Mouse (Mus musculus) left cerebral cortex, adult 11 months (tissue): Measurements from ENCODE around the gene Specc1.

Experiments
- DNase-seq: peaks from one replicate; pipeline ENCODE4 v3.0.0; 2022; ENCODE audit warnings: low spot score

Specc1 gene

DNA sequence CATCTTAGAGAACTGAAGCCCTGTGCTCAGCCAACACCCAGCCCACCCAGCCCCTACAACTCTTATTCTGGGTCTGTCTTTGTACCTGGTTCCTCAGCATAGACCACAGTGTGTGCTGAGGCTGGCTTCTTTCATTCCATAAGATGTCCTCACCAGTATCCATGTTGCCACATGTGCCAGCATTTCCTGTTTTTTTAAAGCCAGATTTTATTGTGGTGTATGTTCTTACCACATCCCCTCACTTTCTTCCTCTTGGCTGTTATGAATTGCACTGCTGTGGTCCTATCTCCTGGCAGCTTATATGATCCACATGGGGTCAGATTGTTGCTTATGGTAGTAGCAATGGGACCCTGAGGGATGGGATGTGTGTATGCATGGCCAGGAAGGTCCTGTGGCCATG, 92.6 kb downstream of the Specc1 start:
- no peak for DNase-seq

DNA sequence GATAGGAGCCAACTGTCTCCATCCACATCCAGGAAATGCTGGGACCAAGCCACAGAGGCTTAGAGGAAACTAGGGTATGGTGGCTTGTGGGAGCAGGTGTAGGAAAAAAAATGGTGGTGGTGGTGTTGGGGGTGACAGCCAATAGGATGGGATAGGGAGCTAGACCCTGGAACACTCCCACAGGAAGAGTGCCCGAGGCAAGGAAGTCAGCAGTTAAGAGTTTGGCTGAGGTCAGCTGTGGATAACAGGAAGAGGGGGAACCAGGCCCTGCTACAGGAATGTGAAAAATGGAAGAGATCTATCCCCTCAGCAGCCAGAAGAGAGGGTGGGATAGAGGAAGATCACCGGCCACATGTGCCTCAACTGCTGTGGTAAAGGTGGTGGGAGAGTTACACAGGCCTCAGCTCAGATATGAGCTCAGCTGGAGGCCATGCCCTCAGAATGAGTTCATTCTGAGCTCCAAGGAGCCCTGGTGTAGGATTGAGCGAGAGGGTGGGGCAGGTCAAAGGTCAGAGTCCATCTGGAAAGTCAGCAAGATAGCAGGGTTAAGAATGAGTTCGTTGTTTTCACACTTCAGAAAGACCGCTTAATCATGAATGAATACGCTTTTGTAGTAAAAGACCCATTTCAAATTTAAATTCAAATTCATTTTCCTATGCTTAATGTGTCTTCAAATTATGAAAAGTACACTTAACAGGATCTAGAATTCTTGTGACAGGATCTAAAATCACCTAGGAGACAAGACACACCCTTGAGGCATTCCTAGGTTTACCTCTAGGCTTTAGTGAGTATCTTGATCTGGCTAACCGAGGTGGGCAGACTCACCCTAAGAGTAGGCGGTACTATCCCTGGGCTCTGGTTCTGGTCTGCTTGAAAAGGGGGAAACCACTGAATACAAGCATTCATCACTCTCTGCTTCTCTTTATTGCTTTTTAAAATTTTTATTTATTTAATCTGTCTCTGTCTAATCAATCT, 94.1 kb downstream of the Specc1 start:
- DNase-seq = no peak

GRCm38 (mm10) chr11:62051487-62051886, 94.9 kb downstream of the Specc1 start:
- no peak for DNase-seq

GRCm38 (mm10) chr11:62053928-62054327, 97.4 kb downstream of the Specc1 start:
- DNase-seq = no peak

DNA sequence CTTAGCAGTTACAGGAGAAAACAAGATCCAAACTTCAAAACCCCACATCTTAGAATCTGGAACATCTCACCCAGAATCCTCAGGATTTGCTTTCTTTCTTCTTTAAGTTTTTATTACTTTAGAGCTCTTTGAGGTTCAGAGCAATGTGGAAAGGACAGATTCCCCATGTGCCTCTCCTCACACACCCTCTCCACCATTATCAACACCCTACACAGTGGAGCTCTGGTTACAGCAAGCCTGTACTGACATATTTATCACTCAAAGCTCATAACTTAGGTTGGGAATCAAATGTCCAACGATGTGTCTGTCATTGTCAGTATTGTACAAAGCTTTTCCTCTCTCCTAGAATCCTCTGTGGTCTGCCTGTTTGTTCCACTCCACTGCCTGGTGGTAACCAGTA, 108.0 kb downstream of the Specc1 start:
- no peak for DNase-seq

DNA sequence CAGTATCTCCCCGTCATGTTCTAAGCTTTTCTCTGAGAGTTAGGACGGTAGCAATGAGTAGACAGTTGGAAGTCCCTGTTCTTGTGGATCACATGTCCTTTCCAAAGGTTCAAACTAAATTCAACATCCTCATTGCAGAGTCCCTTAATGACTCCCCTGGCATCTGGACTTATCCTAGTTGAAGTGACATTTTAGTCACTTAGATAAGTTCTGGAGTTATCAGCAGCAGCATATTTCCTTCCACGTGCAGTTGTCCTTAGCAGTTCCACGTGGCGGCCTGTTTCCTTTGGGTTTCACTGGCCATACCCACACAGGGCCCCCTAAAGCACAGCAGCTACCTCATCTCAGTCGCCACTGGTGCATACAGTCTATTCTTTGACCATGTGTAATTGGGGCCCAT, 109.1 kb downstream of the Specc1 start:
- DNase-seq = no peak

- DNase-seq = peak; percentile 34
These were observed 113.0 kb downstream of the Specc1 start for GRCm38 (mm10) chr11:62069554-62069953.

- DNase-seq = no peak
These were observed 113.6 kb downstream of the Specc1 start for GRCm38 (mm10) chr11:62070206-62070605.

DNA sequence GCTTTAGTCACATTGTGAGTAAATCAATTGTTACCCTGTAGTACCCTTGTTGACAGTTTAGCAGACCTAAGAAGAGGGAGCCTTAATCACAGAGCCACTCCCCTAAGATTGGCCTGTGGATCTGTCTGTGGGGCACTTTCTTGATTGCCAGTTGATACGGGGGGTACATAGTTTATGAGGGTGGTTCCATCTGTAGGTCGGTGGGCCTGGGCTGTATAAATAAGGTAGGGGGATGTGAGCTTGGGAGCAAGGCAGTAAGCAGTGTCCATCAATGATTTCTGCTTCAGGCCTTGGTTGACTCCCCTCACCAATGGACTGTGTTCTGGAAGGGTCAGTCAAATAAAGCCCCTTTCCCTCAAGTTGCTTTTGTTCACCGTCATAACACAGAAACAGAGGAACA, 115.8 kb downstream of the Specc1 start:
- no peak for DNase-seq

GRCm38 (mm10) chr11:62073575-62074140, 117.1 kb downstream of the Specc1 start:
- no peak for DNase-seq

GRCm38 (mm10) chr11:62074578-62074977, 118.0 kb downstream of the Specc1 start:
- DNase-seq = no peak

DNA sequence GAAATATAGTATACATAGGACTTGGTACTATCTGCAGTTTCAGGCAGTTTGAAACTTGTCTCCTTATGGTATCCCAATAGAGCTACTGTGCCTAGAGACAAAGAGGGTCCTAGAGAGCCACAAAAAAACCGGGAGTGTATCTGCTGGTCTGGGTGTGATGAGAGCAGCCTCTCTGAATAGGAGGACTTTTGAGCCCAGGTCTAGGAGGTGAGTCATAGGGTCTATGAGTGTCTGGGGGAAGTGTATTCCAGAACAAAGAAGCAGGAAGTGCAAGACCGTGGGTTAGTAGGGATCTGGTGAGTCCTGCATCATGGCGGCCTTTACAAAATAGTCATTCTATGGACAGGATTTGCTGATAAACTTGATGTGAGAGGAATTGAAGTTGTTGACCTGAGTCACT, 118.5 kb downstream of the Specc1 start:
- DNase-seq = no peak

DNA sequence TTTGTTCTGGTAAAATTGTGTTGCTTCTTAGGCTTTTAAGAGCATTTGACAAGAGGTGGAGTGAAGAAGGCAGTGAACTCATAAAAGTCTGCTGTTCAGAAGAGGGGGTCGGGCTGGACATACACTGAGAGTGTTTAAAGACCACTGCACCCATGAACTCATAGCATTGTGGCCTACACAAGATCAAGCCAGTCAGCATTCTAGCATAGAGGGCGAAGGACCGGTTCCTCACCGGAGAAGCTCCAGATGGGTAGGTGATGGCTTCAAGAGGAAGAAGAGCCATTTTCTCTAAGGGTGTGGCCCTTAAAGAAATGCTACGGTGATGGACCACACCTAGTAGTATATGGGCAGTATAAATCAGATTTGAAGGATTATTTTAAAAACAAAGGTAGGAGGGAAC, 119.0 kb downstream of the Specc1 start:
- no peak for DNase-seq

DNA sequence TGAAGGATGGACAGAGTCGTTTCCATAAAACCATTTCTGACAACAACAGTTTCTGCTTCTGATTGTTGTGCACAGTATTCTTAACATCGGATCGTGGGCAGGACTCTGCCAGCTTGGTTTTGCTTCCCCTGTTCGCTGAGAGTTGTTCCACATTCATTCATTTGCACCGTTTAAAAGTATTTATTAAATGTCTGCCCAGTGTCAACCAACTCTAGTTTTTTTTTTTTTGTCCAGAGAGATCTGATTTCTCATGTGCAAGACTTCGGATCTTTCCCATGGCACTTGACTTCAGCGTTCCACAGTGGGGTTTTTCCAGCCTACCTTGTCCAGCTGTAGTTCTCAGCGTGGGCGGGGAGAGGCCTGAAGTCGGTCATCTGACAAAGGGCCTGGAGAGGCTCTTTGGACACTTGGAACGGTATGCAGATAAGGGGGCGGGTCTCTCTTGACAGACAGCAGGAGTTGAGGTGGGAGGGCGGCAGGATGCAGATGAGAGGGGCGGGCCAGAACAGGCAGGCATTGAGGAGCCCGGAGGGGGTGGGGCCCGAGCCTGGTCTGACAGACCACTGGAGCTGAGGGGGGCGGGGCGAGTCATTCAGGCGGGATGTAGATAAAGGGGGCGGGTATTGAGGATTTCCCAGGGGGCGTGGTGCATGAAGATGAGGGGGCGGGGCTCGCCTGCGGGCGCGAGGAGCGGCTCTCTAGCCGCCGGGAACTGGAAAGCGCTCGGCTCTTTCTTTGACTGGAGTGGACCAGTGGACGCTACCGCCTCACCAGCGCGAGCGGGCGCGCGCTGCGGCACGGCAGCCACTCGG, 120.0 kb downstream of the Specc1 start:
- DNase-seq = peak; percentile 96

DNA sequence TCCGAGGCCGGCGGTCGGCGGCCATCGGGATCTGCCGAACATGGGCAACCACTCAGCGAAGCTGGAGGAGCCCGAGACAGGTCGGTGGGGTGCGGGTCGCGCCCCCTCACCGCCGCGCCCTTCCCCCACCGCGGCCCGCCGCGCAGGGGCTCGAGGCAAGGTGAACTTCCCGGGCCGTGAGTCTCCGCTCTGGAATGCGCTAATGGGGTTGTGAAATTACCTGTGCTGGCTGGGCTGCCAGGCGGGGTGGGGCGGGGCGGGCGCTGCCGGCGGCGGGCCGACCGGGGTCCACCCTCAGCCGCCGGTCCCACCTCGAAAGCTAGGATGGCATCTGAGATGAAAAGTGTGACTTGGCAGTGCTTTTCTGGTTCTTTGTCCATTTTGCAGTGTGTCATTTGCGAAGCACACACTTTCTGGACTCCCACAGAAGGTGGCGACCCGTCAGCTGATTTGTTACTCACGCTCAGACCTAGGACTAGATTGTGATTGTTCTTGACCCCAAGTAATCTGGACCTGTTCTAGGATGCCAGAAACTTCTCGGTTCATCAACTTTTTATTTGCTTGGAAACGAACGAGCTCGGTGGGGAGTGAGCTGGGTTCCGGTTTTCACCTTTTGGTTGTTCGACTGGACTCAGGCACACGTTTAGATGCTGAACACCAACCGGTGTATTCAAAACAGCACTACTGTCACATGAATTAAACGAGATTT, 120.7 kb downstream of the Specc1 start:
- DNase-seq = no peak

DNA sequence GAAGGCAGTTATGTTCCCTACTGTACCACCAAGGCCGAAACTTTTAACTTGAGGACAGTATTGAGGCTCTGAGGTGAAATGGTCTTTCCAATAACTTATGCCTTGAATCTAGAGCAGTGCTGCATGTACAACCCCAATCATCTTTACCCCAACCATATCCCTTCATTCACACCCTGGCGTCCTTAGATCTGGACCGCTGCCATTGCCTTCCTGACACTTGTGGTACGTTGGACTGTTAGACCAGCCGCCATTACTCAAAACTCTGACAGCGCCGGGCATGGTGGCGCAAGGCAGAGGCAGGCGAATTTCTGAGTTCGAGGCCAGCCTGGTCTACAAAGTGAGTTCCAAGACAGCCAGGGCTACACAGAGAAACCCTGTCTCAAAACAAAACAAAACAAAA, 121.8 kb downstream of the Specc1 start:
- DNase-seq = no peak

- no peak for DNase-seq
These were observed 122.7 kb downstream of the Specc1 start for GRCm38 (mm10) chr11:62079100-62079857.

GRCm38 (mm10) chr11:62080476-62080875, 123.9 kb downstream of the Specc1 start:
- no peak for DNase-seq

DNA sequence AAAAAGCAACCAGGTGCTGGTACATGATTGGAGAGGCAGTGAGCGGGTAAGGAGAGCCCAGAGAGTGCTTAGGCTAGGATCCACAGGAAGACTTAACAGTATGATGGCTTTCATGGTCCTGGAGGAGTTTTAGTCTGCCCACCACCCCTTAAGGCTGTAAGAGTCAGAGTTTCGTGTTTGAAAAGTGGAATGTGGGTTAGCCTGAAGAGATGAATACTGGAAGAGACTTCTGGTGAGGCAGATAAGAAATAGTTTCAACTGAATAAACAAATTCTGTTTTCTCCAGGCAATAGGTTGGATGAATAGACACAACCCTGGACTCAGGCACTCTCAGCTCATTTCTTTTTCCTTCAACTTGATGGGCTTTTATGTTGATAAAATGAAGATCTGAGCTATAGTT, 130.1 kb downstream of the Specc1 start:
- DNase-seq = no peak

DNA sequence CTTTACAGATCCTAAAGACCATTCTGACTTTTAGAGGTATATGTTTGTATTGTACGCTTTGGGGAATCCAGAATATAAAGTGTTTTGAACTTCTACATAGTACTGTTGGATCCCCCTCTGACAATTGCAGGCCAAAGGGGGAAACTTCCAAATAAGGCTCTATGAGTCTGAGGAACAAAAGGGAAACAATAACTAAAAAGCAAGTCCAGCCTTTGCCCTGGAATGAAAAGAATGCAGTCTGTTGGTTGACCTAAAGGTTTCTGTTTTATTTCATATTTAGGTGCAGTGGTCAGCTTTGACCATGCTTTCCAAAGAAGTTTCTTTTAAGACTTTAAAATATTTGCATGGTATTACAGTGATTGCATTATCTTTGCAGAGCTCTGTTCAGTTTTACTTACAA, 130.5 kb downstream of the Specc1 start:
- no peak for DNase-seq

DNA sequence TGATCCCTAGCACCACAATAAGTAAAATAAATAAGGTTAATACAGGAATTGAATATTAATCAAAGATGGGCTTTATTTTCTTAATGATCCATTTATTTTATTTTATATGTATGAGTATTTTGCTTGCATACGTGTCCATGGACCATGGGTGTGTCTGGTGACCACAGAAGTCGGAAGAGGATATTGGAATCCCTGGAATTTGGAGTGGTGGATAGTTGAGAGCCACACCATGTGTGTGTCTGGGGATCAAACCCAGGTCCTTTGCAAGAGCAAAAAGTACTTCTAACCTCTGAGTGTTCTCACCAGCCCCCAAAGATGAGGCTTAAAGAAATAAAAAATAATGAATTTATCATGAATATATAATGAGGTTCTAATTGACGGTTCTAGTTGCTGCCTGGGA, 132.1 kb downstream of the Specc1 start:
- no peak for DNase-seq
